Mouse (Mus musculus) mouse embryonic stem cell (cell line): ENCODE data around the gene Ikzf2.

Experiments used
- in situ Hi-C, 2 experiments: fragments of 300-500 bp; cut with MboI; formaldehyde crosslinking; loops; 1 replicate in 1 of 2; 3 replicates in 1 of 2; pipeline ENCODE4 v1.14.3; 2019 to 2020; ENCODE audit warnings: low sequenced_read_pairs in 2 of 2, low pct_unique_long_range_greater_than_20kb in 1 of 2, mixed read lengths in 1 of 2; ENCODE audit not compliant: unreplicated experiment in 1 of 2

The Ikzf2 gene

GRCm38 (mm10) chr1:69687076-69687991 is at the start of gene Ikzf2:
TSS of gene Ikzf2 (minus strand) at chr1:69687245.
- in situ Hi-C loops = no loop called here

GRCm38 (mm10) chr1:69729729-69730128 is 42.7 kb upstream of the Ikzf2 start:
- in situ Hi-C loops = no loop called here

GRCm38 (mm10) chr1:69729031-69729679 is 42.1 kb upstream of the Ikzf2 start:
- in situ Hi-C loops = no loop called here

GRCm38 (mm10) chr1:69727968-69728367 is 40.9 kb upstream of the Ikzf2 start:
- in situ Hi-C loops = no loop called here

- in situ Hi-C loops = no loop called here
Observed at GRCm38 (mm10) chr1:69717107-69717506, 30.1 kb upstream of the Ikzf2 start.

- in situ Hi-C loops = no loop called here
Observed at GRCm38 (mm10) chr1:69708571-69708970, 21.5 kb upstream of the Ikzf2 start.

GRCm38 (mm10) chr1:69703506-69704156 is 16.6 kb upstream of the Ikzf2 start:
- in situ Hi-C loops = no loop called here

GRCm38 (mm10) chr1:69691946-69692345 is 4.9 kb upstream of the Ikzf2 start:
- in situ Hi-C loops = no loop called here

- in situ Hi-C loops = no loop called here
Observed at GRCm38 (mm10) chr1:69688961-69689360, 1.9 kb upstream of the Ikzf2 start.

- in situ Hi-C loops = no loop called here
Observed at GRCm38 (mm10) chr1:69688118-69688517, 1.1 kb upstream of the Ikzf2 start.

- in situ Hi-C loops = no loop called here
Observed at GRCm38 (mm10) chr1:69686741-69687075, 337 bp downstream of the Ikzf2 start.

- in situ Hi-C loops = no loop called here
Observed at GRCm38 (mm10) chr1:69685890-69686490, 1.1 kb downstream of the Ikzf2 start.

GRCm38 (mm10) chr1:69685049-69685889 is 1.8 kb downstream of the Ikzf2 start:
- in situ Hi-C loops = no loop called here

GRCm38 (mm10) chr1:69684280-69685040 is 2.6 kb downstream of the Ikzf2 start:
- in situ Hi-C loops = no loop called here

GRCm38 (mm10) chr1:69683851-69684250 is 3.2 kb downstream of the Ikzf2 start:
- in situ Hi-C loops = no loop called here

- in situ Hi-C loops = no loop called here
Observed at GRCm38 (mm10) chr1:69683058-69683457, 4.0 kb downstream of the Ikzf2 start.

- in situ Hi-C loops = no loop called here
Observed at GRCm38 (mm10) chr1:69682261-69682660, 4.8 kb downstream of the Ikzf2 start.

- in situ Hi-C loops = no loop called here
Observed at GRCm38 (mm10) chr1:69681003-69681402, 6.0 kb downstream of the Ikzf2 start.
